9 mouse cellular contexts compared by ENCODE assay signal in genomic region chr12:79910884-79911759, GRCm38 (mm10).
A peak's percentile ranks its signal among the peaks of the same experiment; 100 is the strongest.
DNase-seq lines count a peak whose midpoint lies in the region; ATAC-seq and TF ChIP-seq lines count a peak whose summit lies in the region.
"Had no signal": no experiment of that assay in that cellular context is flagged by ENCODE, and none has a peak within 500 bp of the region (broad histone marks: within the 10 kb centered on the region; RNA-seq: fewer than 3 reads in every experiment).

No protein-coding gene starts in this region.

- 7% methylated on average over 15 of the region's 15 CpGs for WGBS in hindbrain, embryonic 12.5 days

- ATAC-seq in hindbrain, embryonic 12.5 days (ENCODE audit: low FRiP score): peak; percentile 87

- H3K27ac ChIP-seq in hindbrain, embryonic 12.5 days: peak overlapping the region; percentile 80

- H3K9ac ChIP-seq in hindbrain, embryonic 12.5 days: no peak overlapping the region

- DNase-seq in brain, embryonic 14.5 days (ENCODE audit: low read depth): peak; percentile 97
- peak; percentile 88 for DNase-seq in embryo, embryonic 10 days (ENCODE audit: low spot score)
- DNase-seq in lung, postnatal 36 days: peak; percentile 73
- peak; percentile 41 for DNase-seq in right cerebral cortex, postnatal 14 days
- DNase-seq in kidney, postnatal 36 days: no peak
- no peak for DNase-seq in adrenal gland, postnatal 36 days
- DNase-seq in MN1 (ENCODE audit: low spot score): no peak

- H3K36me3 ChIP-seq in hindbrain, embryonic 12.5 days: no peaks in the 10 kb centered on the region

- H3K27me3 ChIP-seq in hindbrain, embryonic 12.5 days: no peaks in the 10 kb centered on the region

- no peak overlapping the region; the same call in 1 of the 2 replicates for H3K4me2 ChIP-seq in hindbrain, embryonic 12.5 days (replicated peaks)

- peak; percentile 16; the same call in 1 of the 2 replicates for TF ChIP-seq CTCF in brain, embryonic 14.5 days (IDR thresholded peaks at IDR 0.05; ENCODE audit: borderline replicate concordance, extremely low read depth, insufficient read depth, insufficient read length)

- H3K4me1 ChIP-seq in hindbrain, embryonic 12.5 days: peaks cover 18% of the 10 kb centered on the region

- no peak overlapping the region for H3K4me3 ChIP-seq in hindbrain, embryonic 12.5 days
- H3K4me3 ChIP-seq: myocyte had no signal

- no peak for TF ChIP-seq POLR2A in brain, embryonic 14.5 days (IDR thresholded peaks at IDR 0.05; ENCODE audit: borderline replicate concordance, extremely low read depth, insufficient read depth, insufficient read length, poor library complexity, severe bottlenecking)

- H3K9me3 ChIP-seq in hindbrain, embryonic 12.5 days (replicated peaks): peaks cover 4% of the 10 kb centered on the region; the same call in 1 of the 2 replicates

Comparison
In these comparisons a context has a peak if more than half of its experiments do, and no peak if none do; other contexts are left out.
1. DNase-seq: peak in brain, embryonic 14.5 days (single experiment), embryo, embryonic 10 days (single experiment), lung, postnatal 36 days (single experiment) and right cerebral cortex, postnatal 14 days (single experiment); none in kidney, postnatal 36 days (0 of 2), adrenal gland, postnatal 36 days (0 of 2) and MN1 (single experiment).